Mouse (Mus musculus): ENCODE measurements around the gene Cacnb1. TPM values are rescaled to one million over a fixed set of nuclear protein-coding genes. Genes with fewer than 3 reads are reported as not detected.

Gene Cacnb1
- 14.7 TPM for polyA plus RNA-seq (2017; shearing (Covaris generic))

GRCm38 (mm10) chr11:98022555-98023371, at the start of gene Cacnb1:
Gene Cacnb1 (minus strand): TSS chr11:98023034.

GRCm38 (mm10) chr11:98052989-98053834, 30.4 kb upstream of the Cacnb1 start, which contains the start of gene Stac2:
Gene Stac2 (minus strand): TSS chr11:98053462.

GRCm38 (mm10) chr11:98026570-98027296, 3.9 kb upstream of the Cacnb1 start, which contains the start of gene Rpl19:
Gene Rpl19 (plus strand): TSS chr11:98026710.

GRCm38 (mm10) chr11:97995564-97996288, 27.1 kb downstream of the Cacnb1 start, which contains the start of gene Arl5c:
Gene Arl5c (minus strand): TSS chr11:97996181.

GRCm38 (mm10) chr11:97985727-97986677, 36.8 kb downstream of the Cacnb1 start, which contains the start of gene Plxdc1:
Gene Plxdc1 (minus strand): TSS chr11:97986444.

Other genes with a start within 250 kb of the Cacnb1 start
- not detected for gene 1700001P01Rik, start 247.1 kb downstream of the Cacnb1 start, polyA plus RNA-seq (2017; shearing (Covaris generic))
- gene Rpl23, start 240.6 kb downstream of the Cacnb1 start, polyA plus RNA-seq (2017; shearing (Covaris generic)) = 463 TPM
- 124 TPM for gene Lasp1, start 224.0 kb downstream of the Cacnb1 start, polyA plus RNA-seq (2017; shearing (Covaris generic))
- 1.3 TPM for gene B230217C12Rik, start 182.3 kb downstream of the Cacnb1 start, polyA plus RNA-seq (2017; shearing (Covaris generic))
- gene Fbxo47, start 138.9 kb downstream of the Cacnb1 start, polyA plus RNA-seq (2017; shearing (Covaris generic)) = 0.59 TPM
- 2.2 TPM for gene Plxdc1, start 36.6 kb downstream of the Cacnb1 start, polyA plus RNA-seq (2017; shearing (Covaris generic))
- gene Arl5c, start 26.9 kb downstream of the Cacnb1 start, polyA plus RNA-seq (2017; shearing (Covaris generic)) = 116 TPM
- 1,592 TPM for gene Rpl19, start 3.7 kb upstream of the Cacnb1 start, polyA plus RNA-seq (2017; shearing (Covaris generic))
- gene Stac2, start 30.4 kb upstream of the Cacnb1 start, polyA plus RNA-seq (2017; shearing (Covaris generic)) = 0.16 TPM
- gene Fbxl20, start 127.4 kb upstream of the Cacnb1 start, polyA plus RNA-seq (2017; shearing (Covaris generic)) = 28.8 TPM
- gene Med1, start 170.3 kb upstream of the Cacnb1 start, polyA plus RNA-seq (2017; shearing (Covaris generic)) = 66.4 TPM
- gene Cdk12, start 180.0 kb upstream of the Cacnb1 start, polyA plus RNA-seq (2017; shearing (Covaris generic)) = 16.3 TPM

All from effector memory CD4-positive, alpha-beta T cell, adult 7 months (primary cell).